Mouse (Mus musculus): ENCODE measurements around the gene Jpt2. TPM values are rescaled to one million over a fixed set of nuclear protein-coding genes. Genes with fewer than 3 reads are reported as not detected.

Jpt2 gene
- 146 and 163 TPM in 2 replicates for polyA plus RNA-seq (2015; fragmentation: Nextera tagmentation; extraction: Ambion mirVana)

- WGBS = under 1% methylated on average over 59 of the region's 59 CpGs
- Histone ChIP-seq H3K4me1 (ENCODE audit: control insufficient read depth, insufficient read depth, low read length) (peaks cover 6% of the 10 kb centered on the region; the same call in 1 of the 2 replicates), H3K27ac (ENCODE audit: low read length) (peak within 1 kb of the TSS; percentile 73), H3K27me3 (replicated peaks; ENCODE audit: control insufficient read depth, insufficient read depth, low read length) (no peaks in the 10 kb centered on the region), H3K36me3 (ENCODE audit: control insufficient read depth, insufficient read depth, low read length) (peaks cover 22% of the 10 kb centered on the region; the same call in 1 of the 2 replicates), H3K4me2 (ENCODE audit: low read depth, low read length) (peak within 1 kb of the TSS; percentile 62), H3K4me3 (ENCODE audit: low read length) (peak within 1 kb of the TSS; percentile 94), H3K9ac (ENCODE audit: low read depth, low read length) (peak within 1 kb of the TSS; percentile 90), H3K9me3 (ENCODE audit: control insufficient read depth, low read length) (no peaks in the 10 kb centered on the region)
- ATAC-seq = peak; percentile 100
Measured at GRCm38 (mm10) chr17:24960135-24960851, at the start of gene Jpt2. Gene Jpt2 (minus strand): TSS chr17:24960689.

GRCm38 (mm10) chr17:25007480-25007879, 47.0 kb upstream of the Jpt2 start:
- Histone ChIP-seq H3K4me3 (ENCODE audit: low read length) (no peak overlapping the region), H3K4me1 (ENCODE audit: control insufficient read depth, insufficient read depth, low read length) (peaks cover 3% of the 10 kb centered on the region; the same call in 1 of the 2 replicates), H3K4me2 (ENCODE audit: low read depth, low read length) (no peak overlapping the region), H3K36me3 (ENCODE audit: control insufficient read depth, insufficient read depth, low read length) (peaks cover 14% of the 10 kb centered on the region; the same call in 1 of the 2 replicates), H3K9me3 (ENCODE audit: control insufficient read depth, low read length) (no peaks in the 10 kb centered on the region), H3K27me3 (replicated peaks; ENCODE audit: control insufficient read depth, insufficient read depth, low read length) (no peaks in the 10 kb centered on the region), H3K9ac (ENCODE audit: low read depth, low read length) (no peak overlapping the region), H3K27ac (ENCODE audit: low read length) (no peak overlapping the region)
- 0 out of 2 replicates have a peak, but pooled peaks have one; percentile 44 for ATAC-seq

GRCm38 (mm10) chr17:25005102-25005501, 44.6 kb upstream of the Jpt2 start:
- H3K27ac ChIP-seq (ENCODE audit: low read length) = no peak overlapping the region
- no peak overlapping the region for H3K9ac ChIP-seq (ENCODE audit: low read depth, low read length)
- no peak overlapping the region for H3K4me2 ChIP-seq (ENCODE audit: low read depth, low read length)
- peaks cover 4% of the 10 kb centered on the region; the same call in 1 of the 2 replicates for H3K36me3 ChIP-seq (ENCODE audit: control insufficient read depth, insufficient read depth, low read length)
- H3K27me3 ChIP-seq (replicated peaks; ENCODE audit: control insufficient read depth, insufficient read depth, low read length) = no peaks in the 10 kb centered on the region
- WGBS = 93% methylated on average over 3 of the region's 3 CpGs
- H3K9me3 ChIP-seq (ENCODE audit: control insufficient read depth, low read length) = no peaks in the 10 kb centered on the region
- H3K4me3 ChIP-seq (ENCODE audit: low read length) = no peak overlapping the region
- ATAC-seq = no peak
- H3K4me1 ChIP-seq (ENCODE audit: control insufficient read depth, insufficient read depth, low read length) = peaks cover 3% of the 10 kb centered on the region; the same call in 1 of the 2 replicates

GRCm38 (mm10) chr17:24994721-24995120, 34.2 kb upstream of the Jpt2 start:
- no peaks in the 10 kb centered on the region for H3K9me3 ChIP-seq (ENCODE audit: control insufficient read depth, low read length)
- no peak overlapping the region for H3K4me2 ChIP-seq (ENCODE audit: low read depth, low read length)
- H3K4me3 ChIP-seq (ENCODE audit: low read length) = no peak overlapping the region
- H3K9ac ChIP-seq (ENCODE audit: low read depth, low read length) = no peak overlapping the region
- no peaks in the 10 kb centered on the region for H3K27me3 ChIP-seq (replicated peaks; ENCODE audit: control insufficient read depth, insufficient read depth, low read length)
- no peak for ATAC-seq
- 96% methylated on average over 6 of the region's 6 CpGs for WGBS
- no peaks in the 10 kb centered on the region for H3K4me1 ChIP-seq (ENCODE audit: control insufficient read depth, insufficient read depth, low read length)
- H3K36me3 ChIP-seq (ENCODE audit: control insufficient read depth, insufficient read depth, low read length) = peaks cover 26% of the 10 kb centered on the region
- no peak overlapping the region for H3K27ac ChIP-seq (ENCODE audit: low read length)

- Histone ChIP-seq H3K27ac (ENCODE audit: low read length) (no peak overlapping the region), H3K36me3 (ENCODE audit: control insufficient read depth, insufficient read depth, low read length) (peaks cover 48% of the 10 kb centered on the region), H3K27me3 (replicated peaks; ENCODE audit: control insufficient read depth, insufficient read depth, low read length) (no peaks in the 10 kb centered on the region), H3K9me3 (ENCODE audit: control insufficient read depth, low read length) (no peaks in the 10 kb centered on the region), H3K4me3 (ENCODE audit: low read length) (no peak overlapping the region), H3K4me1 (ENCODE audit: control insufficient read depth, insufficient read depth, low read length) (no peaks in the 10 kb centered on the region), H3K9ac (ENCODE audit: low read depth, low read length) (no peak overlapping the region), H3K4me2 (ENCODE audit: low read depth, low read length) (no peak overlapping the region)
- WGBS = 92% methylated on average over 6 of the region's 6 CpGs
- ATAC-seq = no peak
Measured at GRCm38 (mm10) chr17:24987221-24987620, 26.7 kb upstream of the Jpt2 start.

GRCm38 (mm10) chr17:24960852-24961715, 595 bp upstream of the Jpt2 start:
- Histone ChIP-seq H3K27ac (ENCODE audit: low read length) (0 out of 2 replicates have a peak overlapping the region, but pooled peaks have one; percentile 39), H3K9ac (ENCODE audit: low read depth, low read length) (peak overlapping the region; percentile 57), H3K27me3 (replicated peaks; ENCODE audit: control insufficient read depth, insufficient read depth, low read length) (no peaks in the 10 kb centered on the region), H3K4me1 (ENCODE audit: control insufficient read depth, insufficient read depth, low read length) (peaks cover 6% of the 10 kb centered on the region; the same call in 1 of the 2 replicates), H3K4me2 (ENCODE audit: low read depth, low read length) (peak overlapping the region; percentile 62), H3K9me3 (ENCODE audit: control insufficient read depth, low read length) (no peaks in the 10 kb centered on the region), H3K4me3 (ENCODE audit: low read length) (peak overlapping the region; percentile 94), H3K36me3 (ENCODE audit: control insufficient read depth, insufficient read depth, low read length) (peaks cover 20% of the 10 kb centered on the region)
- peak; percentile 61 for ATAC-seq
- 12% methylated on average over 21 of the region's 21 CpGs for WGBS

GRCm38 (mm10) chr17:24959371-24959770, 1.1 kb downstream of the Jpt2 start:
- peaks cover 6% of the 10 kb centered on the region; the same call in 1 of the 2 replicates for H3K4me1 ChIP-seq (ENCODE audit: control insufficient read depth, insufficient read depth, low read length)
- no peak overlapping the region for H3K27ac ChIP-seq (ENCODE audit: low read length)
- H3K27me3 ChIP-seq (replicated peaks; ENCODE audit: control insufficient read depth, insufficient read depth, low read length) = no peaks in the 10 kb centered on the region
- no peak for ATAC-seq
- H3K4me3 ChIP-seq (ENCODE audit: low read length) = peak overlapping the region; percentile 94
- WGBS = 32% methylated on average over 8 of the region's 8 CpGs
- peak overlapping the region; percentile 58 for H3K4me2 ChIP-seq (ENCODE audit: low read depth, low read length)
- H3K36me3 ChIP-seq (ENCODE audit: control insufficient read depth, insufficient read depth, low read length) = peaks cover 20% of the 10 kb centered on the region; the same call in 1 of the 2 replicates
- peak overlapping the region; percentile 90 for H3K9ac ChIP-seq (ENCODE audit: low read depth, low read length)
- H3K9me3 ChIP-seq (ENCODE audit: control insufficient read depth, low read length) = no peaks in the 10 kb centered on the region

- 62% methylated on average over 2 of the region's 2 CpGs for WGBS
- H3K4me2 ChIP-seq (ENCODE audit: low read depth, low read length) = no peak overlapping the region
- no peak overlapping the region for H3K9ac ChIP-seq (ENCODE audit: low read depth, low read length)
- no peaks in the 10 kb centered on the region for H3K9me3 ChIP-seq (ENCODE audit: control insufficient read depth, low read length)
- H3K4me3 ChIP-seq (ENCODE audit: low read length) = no peak overlapping the region
- ATAC-seq = peak; percentile 76; the same call in 1 of the 2 replicates
- H3K36me3 ChIP-seq (ENCODE audit: control insufficient read depth, insufficient read depth, low read length) = 0 out of 2 replicates have a peak, but pooled peaks cover 8% of the 10 kb centered on the region
- no peaks in the 10 kb centered on the region for H3K27me3 ChIP-seq (replicated peaks; ENCODE audit: control insufficient read depth, insufficient read depth, low read length)
- H3K27ac ChIP-seq (ENCODE audit: low read length) = no peak overlapping the region
- H3K4me1 ChIP-seq (ENCODE audit: control insufficient read depth, insufficient read depth, low read length) = peaks cover 16% of the 10 kb centered on the region
Measured at GRCm38 (mm10) chr17:24953291-24953690, 7.2 kb downstream of the Jpt2 start.

- WGBS = 80% methylated on average over 2 of the region's 2 CpGs
- H3K36me3 ChIP-seq (ENCODE audit: control insufficient read depth, insufficient read depth, low read length) = peaks cover 14% of the 10 kb centered on the region; the same call in 1 of the 2 replicates
Measured at GRCm38 (mm10) chr17:24950671-24951070, 9.8 kb downstream of the Jpt2 start.

More at GRCm38 (mm10) chr17:24950671-24951070, 9.8 kb downstream of the Jpt2 start:
- no peak for ATAC-seq
- no peaks in the 10 kb centered on the region for H3K27me3 ChIP-seq (replicated peaks; ENCODE audit: control insufficient read depth, insufficient read depth, low read length)
- no peak overlapping the region for H3K9ac ChIP-seq (ENCODE audit: low read depth, low read length)
- no peaks in the 10 kb centered on the region for H3K9me3 ChIP-seq (ENCODE audit: control insufficient read depth, low read length)
- no peak overlapping the region for H3K27ac ChIP-seq (ENCODE audit: low read length)
- H3K4me3 ChIP-seq (ENCODE audit: low read length) = no peak overlapping the region
- peaks cover 16% of the 10 kb centered on the region for H3K4me1 ChIP-seq (ENCODE audit: control insufficient read depth, insufficient read depth, low read length)
- no peak overlapping the region for H3K4me2 ChIP-seq (ENCODE audit: low read depth, low read length)

Data from intestine, embryonic 16.5 days (tissue).